Mouse (Mus musculus): Measurements from ENCODE around the gene Tnxb. TPM values are rescaled to one million over a fixed set of nuclear protein-coding genes. Genes with fewer than 3 reads are reported as not detected.
"Not testable (repeated sequence)": the region's sequence is repeated elsewhere in the genome, so short reads cannot be mapped to it uniquely, and the experiment has no call there.

The Tnxb gene
- polyA plus RNA-seq, 1 experiment from 2014 or later = 3.0 TPM

DNA sequence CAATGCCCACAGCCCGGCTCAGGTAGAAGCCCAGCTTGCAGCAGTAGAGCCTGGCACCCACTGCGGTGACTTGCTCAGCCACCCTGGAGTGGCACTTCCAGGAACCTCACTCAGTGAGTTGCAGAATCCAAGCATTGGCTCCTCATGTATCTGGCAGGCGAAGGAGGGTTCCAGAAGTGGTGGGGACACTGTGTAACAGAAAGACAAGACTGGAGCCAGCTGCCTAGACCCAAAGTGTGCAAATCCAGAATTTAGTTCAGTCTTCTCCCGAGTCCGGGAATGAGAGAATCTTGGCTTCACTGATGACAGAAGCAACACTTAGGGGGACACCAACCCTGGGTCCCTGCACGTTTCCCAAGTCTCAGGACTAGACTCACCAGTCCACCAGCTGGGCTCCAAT is 74.3 kb downstream of the Tnxb start:
- H3K4me1 ChIP-seq (ENCODE audit: control insufficient read depth in 2 of 2, insufficient read depth in 2 of 2, low read length in 2 of 2); H3K4me3 ChIP-seq (ENCODE audit: control insufficient read depth in 1 of 2, insufficient read depth in 1 of 2, low read depth in 1 of 2, low read length in 2 of 2): not testable (repeated sequence)
- WGBS = 75% methylated on average over 6 of the region's 6 CpGs

DNA sequence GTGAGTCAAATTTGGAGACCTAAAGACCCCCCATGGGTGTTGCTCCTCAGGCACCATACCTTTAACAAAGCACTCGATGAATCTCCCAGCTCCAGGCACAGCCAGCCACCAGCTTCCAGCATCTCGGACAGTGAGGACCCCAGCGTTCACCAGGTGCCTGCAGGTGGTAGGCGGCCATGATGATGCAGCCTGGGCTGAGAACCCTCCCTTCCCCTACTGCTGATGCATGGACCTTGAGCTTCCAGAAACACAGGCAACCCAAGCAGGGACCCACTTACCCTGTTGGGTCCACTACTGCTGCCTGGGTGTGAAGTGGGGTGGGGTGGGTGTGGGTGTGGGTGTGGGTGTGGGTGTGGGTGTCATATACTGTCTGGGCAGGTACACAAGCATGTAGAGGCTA is 74.8 kb downstream of the Tnxb start:
- H3K9me3 ChIP-seq (ENCODE audit: control insufficient read depth, low read length) = peaks cover 13% of the 10 kb centered on the region; the same call in 1 of the 2 replicates
- not testable (repeated sequence) for H3K4me1 ChIP-seq (ENCODE audit: control insufficient read depth in 2 of 2, insufficient read depth in 2 of 2, low read length in 2 of 2); H3K27ac ChIP-seq (replicated peaks in 1 of 2; ENCODE audit: control insufficient read depth in 1 of 2, insufficient read depth in 1 of 2, low read depth in 2 of 2, low read length in 2 of 2); H3K36me3 ChIP-seq (ENCODE audit: control insufficient read depth, insufficient read depth, low read length); ATAC-seq (ENCODE audit: insufficient number of reproducible peaks, insufficient read depth, low FRiP score, low read depth); H3K9ac ChIP-seq (ENCODE audit: low read length); H3K4me3 ChIP-seq (ENCODE audit: control insufficient read depth in 1 of 2, insufficient read depth in 1 of 2, low read depth in 1 of 2, low read length in 2 of 2); H3K27me3 ChIP-seq (ENCODE audit: control insufficient read depth, insufficient read depth, low read length); H3K4me2 ChIP-seq (ENCODE audit: low read length)
- 77% methylated on average over 4 of the region's 4 CpGs for WGBS

More for the DNA sequence above, 74.3 kb downstream of the Tnxb start:
- not testable (repeated sequence) for H3K36me3 ChIP-seq (ENCODE audit: control insufficient read depth, insufficient read depth, low read length); H3K27me3 ChIP-seq (ENCODE audit: control insufficient read depth, insufficient read depth, low read length); H3K27ac ChIP-seq (replicated peaks in 1 of 2; ENCODE audit: control insufficient read depth in 1 of 2, insufficient read depth in 1 of 2, low read depth in 2 of 2, low read length in 2 of 2); H3K9ac ChIP-seq (ENCODE audit: low read length); H3K4me2 ChIP-seq (ENCODE audit: low read length); ATAC-seq (ENCODE audit: insufficient number of reproducible peaks, insufficient read depth, low FRiP score, low read depth)
- H3K9me3 ChIP-seq (ENCODE audit: control insufficient read depth, low read length) = peaks cover 13% of the 10 kb centered on the region; the same call in 1 of the 2 replicates

DNA sequence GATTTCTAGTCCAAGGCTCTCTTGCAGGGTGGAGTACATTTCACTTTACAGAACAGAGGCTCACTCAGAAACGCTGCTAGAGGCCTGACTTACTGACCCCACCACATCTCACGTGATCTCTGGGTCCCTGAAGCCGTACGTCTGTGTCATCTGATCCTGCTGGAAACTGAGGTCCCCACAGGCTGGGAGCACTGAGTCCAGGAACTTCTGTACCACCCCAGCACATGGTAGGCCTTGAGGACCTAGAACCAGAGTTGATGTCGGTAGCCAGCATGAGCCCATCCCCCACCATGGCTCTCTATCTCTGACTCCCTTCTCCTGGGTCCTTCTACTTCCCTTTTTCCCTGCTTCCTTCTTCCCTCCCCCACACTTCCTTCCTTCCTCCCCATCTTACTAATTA is 76.2 kb downstream of the Tnxb start:
- Histone ChIP-seq H3K4me3 (ENCODE audit: control insufficient read depth in 1 of 2, insufficient read depth in 1 of 2, low read depth in 1 of 2, low read length in 2 of 2) (no peak overlapping the region), H3K4me2 (ENCODE audit: low read length) (no peak overlapping the region), H3K36me3 (ENCODE audit: control insufficient read depth, insufficient read depth, low read length) (no peaks in the 10 kb centered on the region), H3K4me1 (ENCODE audit: control insufficient read depth in 2 of 2, insufficient read depth in 2 of 2, low read length in 2 of 2) (no peaks in the 10 kb centered on the region), H3K9ac (ENCODE audit: low read length) (no peak overlapping the region), H3K27me3 (ENCODE audit: control insufficient read depth, insufficient read depth, low read length) (no peaks in the 10 kb centered on the region), H3K27ac (replicated peaks in 1 of 2; ENCODE audit: control insufficient read depth in 1 of 2, insufficient read depth in 1 of 2, low read depth in 2 of 2, low read length in 2 of 2) (no peak overlapping the region), H3K9me3 (ENCODE audit: control insufficient read depth, low read length) (peaks cover 13% of the 10 kb centered on the region; the same call in 1 of the 2 replicates)
- ATAC-seq (ENCODE audit: insufficient number of reproducible peaks, insufficient read depth, low FRiP score, low read depth) = no peak
- WGBS = 69% methylated on average over 5 of the region's 5 CpGs

DNA sequence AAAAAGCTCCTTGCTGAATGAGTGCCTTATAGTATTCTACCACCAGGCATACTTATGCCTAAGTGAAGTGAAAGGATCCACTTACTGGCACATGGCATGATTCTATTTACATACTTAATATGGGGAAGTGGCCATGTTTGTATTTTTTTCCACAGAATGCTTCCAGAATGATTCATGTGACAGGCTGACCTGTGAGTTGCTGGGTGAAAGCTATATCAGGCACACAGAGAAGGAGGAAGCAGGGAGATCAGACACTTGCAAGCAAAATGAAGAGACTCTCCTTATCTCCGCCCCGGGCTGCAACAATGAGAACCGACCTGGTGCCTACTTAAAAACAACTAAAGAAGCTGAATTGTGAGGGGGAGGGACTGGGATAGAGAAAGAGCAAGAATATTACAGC is 91.1 kb downstream of the Tnxb start:
- H3K4me3 ChIP-seq (ENCODE audit: control insufficient read depth in 1 of 2, insufficient read depth in 1 of 2, low read depth in 1 of 2, low read length in 2 of 2) = no peak overlapping the region
- no peak overlapping the region for H3K4me2 ChIP-seq (ENCODE audit: low read length)
- no peak for ATAC-seq (ENCODE audit: insufficient number of reproducible peaks, insufficient read depth, low FRiP score, low read depth)
- 47% methylated on average over 3 of the region's 3 CpGs for WGBS
- H3K27ac ChIP-seq (replicated peaks in 1 of 2; ENCODE audit: control insufficient read depth in 1 of 2, insufficient read depth in 1 of 2, low read depth in 2 of 2, low read length in 2 of 2) = no peak overlapping the region
- H3K9me3 ChIP-seq (ENCODE audit: control insufficient read depth, low read length) = no peaks in the 10 kb centered on the region
- no peaks in the 10 kb centered on the region for H3K4me1 ChIP-seq (ENCODE audit: control insufficient read depth in 2 of 2, insufficient read depth in 2 of 2, low read length in 2 of 2)
- no peaks in the 10 kb centered on the region for H3K27me3 ChIP-seq (ENCODE audit: control insufficient read depth, insufficient read depth, low read length)
- no peak overlapping the region for H3K9ac ChIP-seq (ENCODE audit: low read length)
- no peaks in the 10 kb centered on the region for H3K36me3 ChIP-seq (ENCODE audit: control insufficient read depth, insufficient read depth, low read length)

Other genes with a start within 250 kb of the Tnxb start
- not detected in 2 replicates for gene Btnl4, start 193.2 kb upstream of the Tnxb start, polyA plus RNA-seq (2014; fragmentation: Nextera tagmentation; extraction: Ambion mirVana)
- not detected in 2 replicates for gene Btnl6, start 153.2 kb upstream of the Tnxb start, polyA plus RNA-seq (2014; fragmentation: Nextera tagmentation; extraction: Ambion mirVana)
- gene Notch4, start 106.3 kb upstream of the Tnxb start, polyA plus RNA-seq (2014; fragmentation: Nextera tagmentation; extraction: Ambion mirVana) = 9.8 and 11.4 TPM in 2 replicates
- gene Gpsm3, start 80.7 kb upstream of the Tnxb start, polyA plus RNA-seq (2014; fragmentation: Nextera tagmentation; extraction: Ambion mirVana) = 6.1 and 7.5 TPM in 2 replicates
- 5.4 and 7.9 TPM in 2 replicates for gene Pbx2, start 79.3 kb upstream of the Tnxb start, polyA plus RNA-seq (2014; fragmentation: Nextera tagmentation; extraction: Ambion mirVana)
- gene Ager, start 72.7 kb upstream of the Tnxb start, polyA plus RNA-seq (2014; fragmentation: Nextera tagmentation; extraction: Ambion mirVana) = 1.2 and 1.8 TPM in 2 replicates
- 87.0 and 90.9 TPM in 2 replicates for gene Rnf5, start 66.8 kb upstream of the Tnxb start, polyA plus RNA-seq (2014; fragmentation: Nextera tagmentation; extraction: Ambion mirVana)
- gene Agpat1, start 66.3 kb upstream of the Tnxb start, polyA plus RNA-seq (2014; fragmentation: Nextera tagmentation; extraction: Ambion mirVana) = 26.1 and 54.4 TPM in 2 replicates
- 0.46 and 0.55 TPM in 2 replicates for gene Egfl8, start 54.6 kb upstream of the Tnxb start, polyA plus RNA-seq (2014; fragmentation: Nextera tagmentation; extraction: Ambion mirVana)
- 30.4 and 33.3 TPM in 2 replicates for gene Ppt2, start 42.0 kb upstream of the Tnxb start, polyA plus RNA-seq (2014; fragmentation: Nextera tagmentation; extraction: Ambion mirVana)
- gene Prrt1, start 41.0 kb upstream of the Tnxb start, polyA plus RNA-seq (2014; fragmentation: Nextera tagmentation; extraction: Ambion mirVana) = 0.27 and 0.39 TPM in 2 replicates
- gene Fkbpl, start 25.8 kb upstream of the Tnxb start, polyA plus RNA-seq (2014; fragmentation: Nextera tagmentation; extraction: Ambion mirVana) = 7.3 and 8.9 TPM in 2 replicates
- 28.7 and 34.3 TPM in 2 replicates for gene Atf6b, start 23.4 kb upstream of the Tnxb start, polyA plus RNA-seq (2014; fragmentation: Nextera tagmentation; extraction: Ambion mirVana)
- 0.13 and 0.23 TPM in 2 replicates for gene C4b, start 73.3 kb downstream of the Tnxb start, polyA plus RNA-seq (2014; fragmentation: Nextera tagmentation; extraction: Ambion mirVana)
- not detected in 2 replicates for gene Cyp21a1, start 134.0 kb downstream of the Tnxb start, polyA plus RNA-seq (2014; fragmentation: Nextera tagmentation; extraction: Ambion mirVana)
- 17.1 and 18.4 TPM in 2 replicates for gene Stk19, start 166.4 kb downstream of the Tnxb start, polyA plus RNA-seq (2014; fragmentation: Nextera tagmentation; extraction: Ambion mirVana)
- gene Dxo, start 166.5 kb downstream of the Tnxb start, polyA plus RNA-seq (2014; fragmentation: Nextera tagmentation; extraction: Ambion mirVana) = 26.6 and 33.1 TPM in 2 replicates
- 22.4 and 23.0 TPM in 2 replicates for gene Skiv2l, start 179.7 kb downstream of the Tnxb start, polyA plus RNA-seq (2014; fragmentation: Nextera tagmentation; extraction: Ambion mirVana)
- gene Nelfe, start 179.9 kb downstream of the Tnxb start, polyA plus RNA-seq (2014; fragmentation: Nextera tagmentation; extraction: Ambion mirVana) = 65.7 and 65.8 TPM in 2 replicates
- gene Cfb, start 192.0 kb downstream of the Tnxb start, polyA plus RNA-seq (2014; fragmentation: Nextera tagmentation; extraction: Ambion mirVana) = 1.2 and 2.7 TPM in 2 replicates
- gene Zbtb12, start 208.9 kb downstream of the Tnxb start, polyA plus RNA-seq (2014; fragmentation: Nextera tagmentation; extraction: Ambion mirVana) = 0.38 and 0.53 TPM in 2 replicates
- gene Gm20547, start 211.5 kb downstream of the Tnxb start, polyA plus RNA-seq (2014; fragmentation: Nextera tagmentation; extraction: Ambion mirVana) = not detected in 2 replicates
- gene C2, start 227.7 kb downstream of the Tnxb start, polyA plus RNA-seq (2014; fragmentation: Nextera tagmentation; extraction: Ambion mirVana) = 1.0 and 1.2 TPM in 2 replicates
- gene Ehmt2, start 227.9 kb downstream of the Tnxb start, polyA plus RNA-seq (2014; fragmentation: Nextera tagmentation; extraction: Ambion mirVana) = 31.4 and 35.2 TPM in 2 replicates
- gene Slc44a4, start 243.9 kb downstream of the Tnxb start, polyA plus RNA-seq (2014; fragmentation: Nextera tagmentation; extraction: Ambion mirVana) = not detected in 2 replicates